Mouse (Mus musculus) kidney, postnatal 25 days (tissue): Measurements from ENCODE around the gene Gm20696.
A peak's percentile ranks its signal among the peaks of the same experiment; 100 is the strongest.

Source experiments
- DNase-seq, 2 experiments: peaks; one replicate each; pipeline ENCODE4 v3.0.0; 2021; ENCODE audit warnings: mixed read lengths in 2 of 2

Gene Gm20696

DNA sequence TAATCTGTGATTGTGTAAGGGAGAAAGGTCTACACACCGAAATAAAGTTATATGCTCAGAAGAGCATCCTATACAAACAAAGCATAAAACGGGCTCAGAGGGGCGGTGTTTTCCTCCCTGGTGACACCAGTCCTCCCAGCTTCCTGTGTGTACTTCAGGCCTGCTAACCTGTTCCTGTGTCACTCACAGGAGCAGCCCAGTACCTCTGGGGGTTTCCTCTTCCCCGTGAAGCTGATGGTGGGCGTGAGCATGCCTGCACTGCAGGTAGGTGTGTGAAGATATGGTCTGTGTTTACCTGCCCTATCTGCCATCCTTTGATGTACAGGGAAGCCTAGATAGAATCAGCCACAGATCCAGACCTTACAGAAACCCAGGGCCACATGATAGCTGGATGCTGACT, 286.5 kb downstream of the Gm20696 start:
- DNase-seq = no peak

- peak; percentile 64 to 76 for DNase-seq
Observed at GRCm38 (mm10) chr6:99378997-99379710, 287.4 kb downstream of the Gm20696 start.

DNA sequence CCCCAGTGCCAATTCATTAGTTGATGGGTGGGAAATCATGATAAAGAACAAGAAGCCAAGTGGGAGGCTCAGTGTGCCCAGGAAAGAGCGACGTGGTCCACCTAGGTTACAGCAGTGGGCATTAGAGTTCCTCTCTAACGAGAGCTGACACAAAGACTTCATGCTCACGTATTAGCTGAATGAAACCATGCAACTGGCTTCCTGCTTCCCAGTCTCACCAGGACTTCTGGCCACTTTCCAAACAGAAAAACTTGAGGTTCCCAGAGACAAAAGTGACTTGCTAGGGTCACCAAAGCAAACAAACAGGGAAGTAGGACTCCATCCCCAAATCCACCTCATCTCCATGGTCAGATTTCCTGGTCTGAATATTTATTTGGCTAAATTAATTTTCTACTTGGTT, 288.9 kb downstream of the Gm20696 start:
- DNase-seq = no peak

DNA sequence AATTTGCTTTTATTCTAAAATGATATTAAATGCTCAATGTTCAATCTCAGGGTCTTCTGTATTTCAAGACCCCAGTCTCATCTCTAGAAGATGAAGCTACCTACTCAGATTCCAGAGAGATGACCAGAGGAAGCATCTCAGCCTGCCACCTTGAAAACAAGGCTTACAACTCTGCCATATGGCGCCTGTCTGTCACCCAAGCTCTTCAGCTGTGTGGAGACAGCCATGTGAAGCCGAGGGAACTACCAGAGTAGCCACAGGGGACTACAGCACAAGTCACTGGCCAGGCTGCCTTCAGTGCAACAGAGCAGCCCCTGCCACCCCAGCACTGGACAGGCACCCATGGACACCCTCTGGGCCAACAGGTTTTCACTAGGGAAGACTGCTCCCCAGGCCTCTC, 289.5 kb downstream of the Gm20696 start:
- no peak for DNase-seq

DNA sequence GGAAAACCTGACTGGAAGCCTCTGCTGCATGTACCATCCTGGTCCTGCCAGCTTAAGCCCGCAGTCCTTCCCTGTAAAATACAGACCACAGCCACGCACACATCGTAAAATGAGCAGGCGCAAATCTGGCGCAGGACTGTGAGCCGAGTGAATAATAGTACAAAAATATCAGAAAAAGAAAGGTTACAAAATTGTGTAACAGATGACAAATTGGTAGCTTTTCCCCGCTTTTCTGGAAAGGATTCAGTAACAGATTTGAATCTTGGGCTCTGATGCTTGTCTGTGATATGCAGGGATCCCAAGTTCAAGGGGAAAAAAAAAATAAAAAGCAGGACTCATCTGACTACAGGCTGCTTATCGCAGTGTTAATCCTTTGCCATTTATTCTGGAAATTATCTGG, 289.9 kb downstream of the Gm20696 start:
- DNase-seq = no peak

- DNase-seq = peak; percentile 41 to 69
Observed at GRCm38 (mm10) chr6:99375865-99376264, 290.7 kb downstream of the Gm20696 start.

- no peak for DNase-seq
Observed at GRCm38 (mm10) chr6:99375376-99375775, 291.2 kb downstream of the Gm20696 start.

DNA sequence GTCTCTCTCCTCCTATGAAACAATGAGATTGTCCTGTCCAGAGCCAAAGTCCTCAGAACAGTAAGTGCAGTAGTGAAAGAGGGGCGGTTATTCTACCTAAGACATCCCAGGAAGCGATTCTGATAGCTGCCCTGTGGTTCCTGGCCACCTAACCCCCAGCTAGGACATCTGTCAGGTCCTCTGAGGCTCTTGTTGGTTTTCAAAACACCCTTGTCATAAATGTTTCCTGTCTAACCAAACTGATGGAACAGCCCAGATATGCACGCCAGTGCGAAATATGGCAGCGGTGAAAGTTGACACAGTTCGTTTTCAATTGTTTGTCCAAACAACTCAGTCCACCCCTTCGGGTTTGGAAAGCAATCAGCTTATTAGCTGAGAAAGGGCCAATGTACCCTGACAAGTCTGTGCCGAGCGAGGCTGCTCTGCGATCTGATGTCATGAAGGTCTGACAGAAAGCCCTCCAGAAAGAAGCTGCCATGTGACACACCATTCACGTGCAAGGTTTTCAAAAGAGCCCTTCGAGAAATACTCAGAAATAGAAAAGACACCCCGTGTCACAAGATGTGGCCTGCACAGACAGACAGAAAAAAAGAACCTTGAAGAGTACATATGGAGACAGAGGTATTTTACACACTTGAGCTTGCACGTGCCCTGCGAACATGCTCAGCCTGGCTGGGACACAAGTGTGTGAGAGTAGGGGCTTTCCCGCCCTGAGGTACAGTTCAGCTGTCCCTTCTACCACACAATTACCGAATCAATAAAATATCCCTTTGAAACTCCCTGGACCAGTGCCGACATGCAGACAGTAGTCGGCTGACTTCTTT, 291.9 kb downstream of the Gm20696 start:
- peak; percentile 51 to 59 for DNase-seq

- no peak for DNase-seq
Observed at GRCm38 (mm10) chr6:99372427-99372826, 294.2 kb downstream of the Gm20696 start.

DNA sequence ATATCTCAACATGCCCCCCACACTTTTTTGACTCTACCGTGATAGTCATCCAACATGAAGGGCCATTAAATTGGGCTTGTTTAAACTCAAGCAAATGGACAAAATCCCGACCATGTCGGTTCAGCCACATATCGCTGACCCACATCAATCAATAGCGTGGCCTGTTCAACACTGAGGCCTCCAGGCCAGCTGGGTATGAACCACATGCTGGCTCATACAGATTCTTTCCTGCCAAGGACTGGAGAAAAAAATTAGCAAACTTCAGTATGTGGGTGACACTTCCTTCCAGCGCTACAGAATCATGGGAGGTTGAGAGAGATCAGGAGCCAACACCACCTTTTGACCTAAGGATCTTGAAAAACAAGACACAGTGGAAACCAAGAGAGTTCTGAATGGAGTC, 294.6 kb downstream of the Gm20696 start:
- no peak for DNase-seq

- DNase-seq = peak in 1 of 2 experiments; percentile 38
Observed at GRCm38 (mm10) chr6:99369931-99370330, 296.7 kb downstream of the Gm20696 start.

GRCm38 (mm10) chr6:99369156-99369555, 297.4 kb downstream of the Gm20696 start:
- no peak for DNase-seq

DNA sequence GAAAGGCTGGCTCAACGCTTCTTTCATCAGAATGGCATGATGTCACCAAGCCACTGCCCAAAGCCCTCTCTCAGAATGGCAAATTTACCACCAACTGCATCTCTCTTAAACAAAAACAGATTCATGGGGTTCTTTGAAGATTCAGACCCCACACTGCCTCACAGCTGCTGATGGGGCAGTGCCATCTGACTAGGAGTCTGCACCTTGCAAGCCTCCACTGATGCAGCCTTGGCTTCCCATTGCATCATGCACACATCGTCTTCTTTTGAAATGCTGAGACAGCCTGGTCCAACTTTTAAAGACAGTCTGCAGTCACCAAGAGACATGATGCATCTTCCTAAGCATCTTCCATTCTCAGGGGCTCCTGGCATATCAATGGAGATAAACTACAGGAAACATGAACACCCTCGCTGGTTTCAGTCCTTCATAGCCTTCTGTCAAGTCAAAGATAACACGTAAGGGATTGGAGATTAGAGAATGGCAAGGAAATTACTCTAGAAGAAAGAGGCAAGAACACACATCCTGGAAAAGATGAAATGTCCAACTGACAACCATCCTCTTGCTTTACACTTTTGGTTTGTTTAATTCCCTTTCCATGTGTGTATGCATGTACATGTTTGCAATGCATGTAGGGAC, 298.4 kb downstream of the Gm20696 start:
- peak in 1 of 2 experiments; percentile 8 for DNase-seq

- no peak for DNase-seq
Observed at GRCm38 (mm10) chr6:99364545-99364944, 302.1 kb downstream of the Gm20696 start.

GRCm38 (mm10) chr6:99360581-99360980, 306.0 kb downstream of the Gm20696 start:
- no peak for DNase-seq

GRCm38 (mm10) chr6:99359765-99360499, 306.7 kb downstream of the Gm20696 start:
- DNase-seq = no peak

GRCm38 (mm10) chr6:99359036-99359698, 307.4 kb downstream of the Gm20696 start:
- DNase-seq = no peak

GRCm38 (mm10) chr6:99357931-99358330, 308.7 kb downstream of the Gm20696 start:
- no peak for DNase-seq

GRCm38 (mm10) chr6:99354338-99354737, 312.3 kb downstream of the Gm20696 start:
- no peak for DNase-seq

GRCm38 (mm10) chr6:99353441-99353840, 313.2 kb downstream of the Gm20696 start:
- DNase-seq = no peak

GRCm38 (mm10) chr6:99350566-99350965, 316.0 kb downstream of the Gm20696 start:
- DNase-seq = no peak

GRCm38 (mm10) chr6:99350156-99350555, 316.4 kb downstream of the Gm20696 start:
- no peak for DNase-seq
